Mouse (Mus musculus): ENCODE data around the gene Tnfsfm13.

DNA sequence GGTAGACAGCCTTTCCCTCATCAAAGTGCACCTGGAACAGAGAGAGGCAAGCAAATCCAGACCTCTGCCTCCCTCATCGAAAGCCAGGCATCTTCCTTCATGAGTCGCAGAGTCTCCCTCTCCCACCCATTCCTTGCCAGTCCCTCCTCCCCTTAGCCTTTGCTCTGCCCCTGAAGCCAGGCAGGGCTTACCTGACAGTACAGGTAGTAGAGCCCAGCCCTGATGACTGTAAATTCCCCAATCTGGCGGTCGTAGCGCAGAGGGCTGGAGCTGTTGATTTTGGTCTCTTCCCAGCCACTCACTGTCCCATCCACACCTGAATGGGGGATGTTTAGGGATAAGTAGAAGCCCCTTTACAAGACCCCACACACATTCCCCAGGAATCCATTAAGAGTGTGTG lies 8.8 kb downstream of the Tnfsfm13 start:
- TF ChIP-seq CTCF (IDR thresholded peaks at IDR 0.05; ENCODE audit: low read depth, low read length) (no peak), POLR2A (IDR thresholded peaks at IDR 0.05; ENCODE audit: borderline replicate concordance, low read depth, low read length) (no peak)
